Mouse (Mus musculus): Measurements from ENCODE around the gene Tmem132b.

Gene Tmem132b

DNA sequence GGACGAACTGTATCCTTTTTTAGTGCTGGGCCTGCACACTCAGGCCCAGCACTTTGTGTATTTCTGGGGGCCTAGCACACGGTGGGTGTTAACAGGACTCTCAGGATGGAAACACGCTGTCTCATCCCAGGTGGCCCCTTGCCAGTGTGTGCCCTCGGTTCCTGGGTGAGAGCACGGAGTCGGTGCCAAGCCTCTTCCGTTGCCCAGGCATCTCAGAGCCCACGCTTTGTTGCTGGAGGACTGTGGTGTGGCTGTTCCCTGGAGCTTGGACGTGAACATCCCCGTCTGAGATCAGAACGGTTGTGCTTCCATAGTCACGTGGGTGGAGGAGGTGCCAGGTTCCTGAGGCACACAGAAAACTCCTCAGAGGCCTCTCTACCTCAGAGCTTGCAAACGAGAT lies 47.1 kb downstream of the Tmem132b start:
- DNase-seq (ENCODE audit: low spot score in 2 of 2), result peak; percentile 77 to 80

DNA sequence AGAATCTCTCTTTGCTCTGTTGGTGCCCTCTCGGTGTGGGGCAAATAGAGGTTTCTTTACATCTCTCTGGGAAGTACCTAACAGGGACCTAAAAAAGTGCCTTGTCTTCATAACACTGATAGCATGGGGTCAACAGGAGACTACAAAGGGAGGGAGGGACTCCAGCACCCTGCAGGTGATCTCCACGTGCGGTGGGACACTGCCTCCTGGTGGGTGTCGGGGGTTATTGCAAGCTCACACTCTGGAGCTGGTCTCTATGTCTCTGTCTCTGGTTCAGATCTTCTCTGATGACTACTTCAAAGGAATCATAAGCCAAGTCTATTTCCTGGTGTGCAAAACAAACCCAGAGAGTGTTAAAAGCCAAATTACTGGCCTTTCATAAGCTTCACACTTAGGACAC lies 47.6 kb downstream of the Tmem132b start:
- DNase-seq (ENCODE audit: low spot score in 2 of 2), result no peak

GRCm38 (mm10) chr5:125583298-125583697 lies 51.7 kb downstream of the Tmem132b start:
- DNase-seq (ENCODE audit: low spot score in 2 of 2), result no peak

DNA sequence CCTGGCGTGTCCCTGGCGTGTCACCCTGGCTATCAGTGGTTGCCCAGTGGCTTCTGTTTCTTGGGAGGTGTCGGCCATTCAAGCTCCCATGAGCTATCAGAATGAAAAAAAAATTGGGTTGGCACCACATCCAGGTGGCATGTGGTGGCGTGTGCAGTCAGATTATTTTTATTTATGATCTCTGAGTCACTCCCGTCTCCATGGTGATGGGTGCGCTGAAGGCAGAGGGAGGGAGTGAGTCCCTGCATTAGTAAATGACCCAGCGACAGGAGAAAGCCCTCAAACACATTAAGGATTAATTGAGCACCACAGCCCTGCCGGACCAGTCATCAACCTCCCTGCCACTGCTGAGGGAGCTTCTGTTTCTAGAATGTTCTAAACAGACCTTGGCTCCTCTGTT lies 52.3 kb downstream of the Tmem132b start:
- DNase-seq (ENCODE audit: low spot score in 2 of 2), result peak; percentile 49 to 58

DNA sequence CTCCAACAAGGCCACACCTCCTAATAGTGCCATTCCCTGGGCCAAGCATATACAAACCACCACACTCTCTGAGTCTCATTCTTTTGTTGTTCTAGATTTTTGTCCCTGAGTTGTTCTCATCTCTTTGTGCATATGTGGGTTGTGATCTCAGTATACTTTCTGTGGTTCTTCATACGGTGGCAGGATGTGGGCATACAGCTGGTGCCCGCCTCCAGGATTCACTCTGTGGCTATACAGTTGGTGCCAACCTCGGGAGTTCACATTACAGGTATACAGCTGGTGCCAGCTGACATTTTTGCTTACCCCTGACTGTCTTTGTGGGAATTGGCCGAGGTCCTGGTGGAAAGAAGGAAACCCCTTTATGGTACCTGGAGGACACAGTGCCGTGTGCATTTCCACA lies 53.6 kb downstream of the Tmem132b start:
- no peak for DNase-seq (ENCODE audit: low spot score in 2 of 2)

- DNase-seq (ENCODE audit: low spot score in 2 of 2), result no peak
These were observed 56.6 kb downstream of the Tmem132b start for GRCm38 (mm10) chr5:125588203-125588602.

DNA sequence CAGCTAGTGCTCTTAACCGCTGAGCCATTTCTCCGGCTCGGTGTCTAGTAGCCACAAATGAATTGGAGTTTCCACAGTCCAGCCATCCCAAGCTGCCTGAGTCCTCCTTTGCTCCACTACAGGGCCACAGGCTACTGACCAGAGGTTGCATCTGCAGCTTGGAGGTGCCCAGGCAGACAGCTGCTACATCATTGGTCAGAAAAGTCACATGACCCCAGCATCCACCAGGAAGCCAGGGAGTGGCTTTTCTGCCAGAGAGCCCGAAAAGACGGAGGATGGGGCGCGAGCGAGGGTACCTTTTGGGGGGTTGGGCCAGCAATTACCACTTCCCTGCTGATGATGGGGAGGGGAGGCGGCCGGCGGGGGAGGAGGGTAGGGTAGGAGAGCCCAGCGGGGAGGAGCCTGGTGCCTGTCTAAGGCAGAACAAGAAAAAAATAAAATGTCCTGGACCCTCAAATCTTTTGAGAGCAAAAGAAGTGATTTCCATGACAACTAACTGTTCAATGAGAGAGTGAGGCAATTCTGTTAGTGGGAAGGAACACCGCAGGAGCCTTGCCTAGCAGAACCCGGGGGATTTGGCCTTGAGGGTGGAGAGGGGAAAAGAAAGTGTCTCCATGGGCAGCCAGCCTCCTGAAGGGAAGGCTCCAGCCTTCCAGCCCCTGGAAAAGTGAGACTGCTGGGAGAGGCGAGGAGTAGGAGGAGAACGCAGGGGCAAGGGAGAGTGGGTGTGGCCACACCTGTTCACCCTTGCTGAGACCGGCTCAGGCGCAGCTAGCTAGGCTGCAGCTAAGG lies 57.5 kb downstream of the Tmem132b start:
- no peak for DNase-seq (ENCODE audit: low spot score in 2 of 2)

GRCm38 (mm10) chr5:125598056-125598455 lies 66.5 kb downstream of the Tmem132b start:
- no peak for DNase-seq (ENCODE audit: low spot score in 2 of 2)

DNA sequence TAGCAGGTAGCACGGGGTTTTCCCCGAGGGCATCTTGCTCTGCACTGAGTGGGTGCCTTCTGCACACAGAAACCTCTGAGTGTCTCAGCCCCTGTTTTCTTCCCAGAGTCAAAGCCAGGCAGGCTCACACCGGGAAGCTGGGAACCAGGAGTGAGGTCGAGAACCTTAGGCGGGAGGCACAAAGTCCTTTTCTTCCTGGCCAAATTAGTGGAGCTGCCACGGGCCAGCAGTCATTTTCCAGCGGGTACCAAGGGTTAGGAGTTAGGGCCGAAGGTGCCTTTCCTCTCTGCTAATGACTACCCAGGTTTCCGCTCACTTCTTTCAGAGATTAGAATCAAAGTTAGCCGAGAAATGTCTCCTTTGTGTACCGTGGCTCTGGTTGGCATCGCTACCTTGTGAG lies 75.6 kb downstream of the Tmem132b start:
- DNase-seq (ENCODE audit: low spot score in 2 of 2), result no peak

DNA sequence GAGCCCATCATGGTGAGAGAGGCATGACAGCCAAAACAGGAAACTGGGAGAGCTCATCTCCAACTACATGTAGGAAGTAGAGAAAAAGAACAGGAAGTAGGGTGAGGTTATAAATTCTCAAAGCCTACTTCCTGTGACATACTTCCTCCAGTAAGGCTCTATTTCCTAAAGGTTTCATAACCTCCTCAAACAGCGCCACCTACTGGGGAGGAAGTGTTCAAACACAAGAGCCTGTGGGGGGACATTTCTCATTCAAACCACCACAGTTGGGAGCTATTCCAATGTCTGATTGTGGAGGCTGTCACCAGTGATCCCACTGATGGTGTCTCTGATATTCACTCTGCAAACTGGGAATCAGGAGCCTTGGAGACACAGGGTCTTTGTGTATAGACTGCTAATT lies 78.4 kb downstream of the Tmem132b start:
- DNase-seq (ENCODE audit: low spot score in 2 of 2), result no peak

GRCm38 (mm10) chr5:125612460-125612859 lies 80.9 kb downstream of the Tmem132b start:
- no peak for DNase-seq (ENCODE audit: low spot score in 2 of 2)

GRCm38 (mm10) chr5:125613136-125613535 lies 81.6 kb downstream of the Tmem132b start:
- DNase-seq (ENCODE audit: low spot score in 2 of 2), result no peak

GRCm38 (mm10) chr5:125614348-125614747 lies 82.8 kb downstream of the Tmem132b start:
- no peak for DNase-seq (ENCODE audit: low spot score in 2 of 2)

DNA sequence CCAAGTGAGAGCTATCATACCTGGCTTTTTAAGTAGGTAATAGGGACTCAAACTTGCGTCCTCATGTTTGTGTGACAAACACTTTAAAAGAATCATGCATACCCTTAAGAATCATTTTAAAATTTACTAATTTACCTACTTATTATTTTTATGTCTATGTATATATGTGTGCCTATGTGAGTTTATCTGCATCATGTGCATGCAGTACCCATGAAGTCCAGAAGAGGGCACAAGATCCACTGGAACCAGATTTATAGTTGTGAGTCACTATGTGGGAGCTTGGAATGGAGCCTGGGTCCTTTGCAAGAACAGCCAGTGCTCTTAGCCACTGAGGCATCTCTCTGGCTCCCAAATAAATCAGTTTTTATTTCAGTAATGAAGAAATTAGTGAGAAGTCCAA lies 85.5 kb downstream of the Tmem132b start:
- no peak for DNase-seq (ENCODE audit: low spot score in 2 of 2)

DNA sequence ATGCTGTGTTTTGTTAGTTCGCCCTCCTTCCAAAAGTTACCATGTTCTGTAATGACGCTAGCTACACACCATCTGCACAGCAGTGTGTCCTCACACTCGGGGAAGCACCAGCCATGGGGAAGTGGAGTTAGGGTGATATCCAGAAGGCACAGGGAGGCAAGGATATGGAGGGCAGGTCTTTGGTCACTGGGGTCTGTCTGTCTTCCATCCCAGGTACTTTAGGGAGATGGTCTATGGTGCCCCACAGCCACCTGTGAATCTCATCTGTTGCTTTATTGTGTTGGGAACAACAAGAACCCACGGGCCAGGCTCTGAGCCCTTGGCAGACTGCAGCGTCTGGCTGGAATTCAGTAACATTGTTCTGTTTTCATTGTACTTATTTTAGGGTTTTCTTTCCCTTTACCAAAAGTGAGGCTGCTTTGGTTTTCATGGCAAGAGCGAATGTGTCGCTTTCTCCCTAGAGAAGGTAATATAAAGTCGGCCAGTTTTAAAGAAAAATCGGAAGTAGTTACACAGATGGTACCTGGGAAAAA lies 96.3 kb downstream of the Tmem132b start:
- no peak for DNase-seq (ENCODE audit: low spot score in 2 of 2)

DNA sequence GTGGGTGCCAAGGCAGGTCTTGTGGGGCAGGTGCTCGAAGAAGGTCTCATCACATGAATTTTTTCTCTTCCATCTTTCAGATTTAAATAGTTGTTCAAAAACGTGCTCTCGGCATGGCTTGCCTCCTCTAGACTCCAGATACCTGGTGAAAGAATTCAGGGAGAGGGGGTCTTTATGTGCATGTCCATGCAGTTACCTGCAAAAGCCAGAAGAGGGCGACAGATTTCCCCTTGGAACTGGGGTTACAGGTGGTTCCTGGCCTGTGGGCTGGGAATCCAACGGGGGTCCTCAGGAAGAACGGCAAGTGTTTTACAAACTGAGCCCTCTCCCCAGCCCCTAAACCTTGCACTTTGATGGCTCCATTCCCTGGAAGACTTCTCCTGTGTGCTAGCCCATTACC lies 103.1 kb downstream of the Tmem132b start:
- no peak for DNase-seq (ENCODE audit: low spot score in 2 of 2)

DNA sequence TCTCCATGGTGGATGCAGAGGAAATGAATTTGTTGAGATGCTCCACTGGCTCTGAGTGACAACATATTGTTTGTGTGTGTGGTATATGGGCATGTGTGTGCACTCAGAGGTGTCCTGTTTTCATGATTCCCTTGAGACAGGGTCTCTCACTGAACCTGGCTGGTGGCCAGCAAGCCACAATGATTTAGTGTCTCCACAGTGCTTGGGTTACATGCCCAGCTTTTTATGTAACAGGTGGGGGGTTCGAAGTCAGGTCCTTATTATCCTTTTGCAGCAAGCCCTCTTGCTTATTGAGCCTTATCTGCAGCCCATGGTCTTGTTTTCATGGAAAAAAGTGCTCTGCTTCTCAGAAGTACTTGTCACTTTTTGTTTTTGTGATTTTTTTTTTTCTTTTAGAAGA lies 109.4 kb downstream of the Tmem132b start:
- DNase-seq (ENCODE audit: low spot score in 2 of 2), result no peak

GRCm38 (mm10) chr5:125641531-125642147 lies 110.1 kb downstream of the Tmem132b start:
- DNase-seq (ENCODE audit: low spot score in 2 of 2), result peak in 1 of 2 experiments; percentile 27

- no peak for DNase-seq (ENCODE audit: low spot score in 2 of 2)
These were observed 116.7 kb downstream of the Tmem132b start for GRCm38 (mm10) chr5:125648236-125648635.

DNA sequence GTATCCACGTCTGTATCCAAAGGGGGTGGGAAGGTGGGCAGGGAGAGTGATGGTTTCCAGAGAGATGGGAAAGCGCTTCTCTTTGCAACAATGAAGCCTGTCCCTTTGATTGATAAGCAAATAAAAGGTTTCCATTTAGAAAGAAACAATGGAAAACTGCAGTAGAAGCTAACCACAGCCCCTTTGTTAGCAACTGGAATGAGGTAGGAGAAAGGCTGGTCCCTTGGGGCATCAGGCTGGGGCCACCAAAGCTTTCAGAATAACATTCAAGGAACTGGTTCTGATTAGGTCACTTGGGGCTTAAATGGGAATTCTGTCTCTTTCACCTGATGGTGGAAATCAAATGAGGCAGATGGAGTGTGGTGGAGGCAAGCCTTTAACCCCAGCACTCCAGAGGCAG lies 118.4 kb downstream of the Tmem132b start:
- DNase-seq (ENCODE audit: low spot score in 2 of 2), result no peak

- peak in 1 of 2 experiments; percentile 23 for DNase-seq (ENCODE audit: low spot score in 2 of 2)
These were observed 126.5 kb downstream of the Tmem132b start for GRCm38 (mm10) chr5:125658101-125658500.

DNA sequence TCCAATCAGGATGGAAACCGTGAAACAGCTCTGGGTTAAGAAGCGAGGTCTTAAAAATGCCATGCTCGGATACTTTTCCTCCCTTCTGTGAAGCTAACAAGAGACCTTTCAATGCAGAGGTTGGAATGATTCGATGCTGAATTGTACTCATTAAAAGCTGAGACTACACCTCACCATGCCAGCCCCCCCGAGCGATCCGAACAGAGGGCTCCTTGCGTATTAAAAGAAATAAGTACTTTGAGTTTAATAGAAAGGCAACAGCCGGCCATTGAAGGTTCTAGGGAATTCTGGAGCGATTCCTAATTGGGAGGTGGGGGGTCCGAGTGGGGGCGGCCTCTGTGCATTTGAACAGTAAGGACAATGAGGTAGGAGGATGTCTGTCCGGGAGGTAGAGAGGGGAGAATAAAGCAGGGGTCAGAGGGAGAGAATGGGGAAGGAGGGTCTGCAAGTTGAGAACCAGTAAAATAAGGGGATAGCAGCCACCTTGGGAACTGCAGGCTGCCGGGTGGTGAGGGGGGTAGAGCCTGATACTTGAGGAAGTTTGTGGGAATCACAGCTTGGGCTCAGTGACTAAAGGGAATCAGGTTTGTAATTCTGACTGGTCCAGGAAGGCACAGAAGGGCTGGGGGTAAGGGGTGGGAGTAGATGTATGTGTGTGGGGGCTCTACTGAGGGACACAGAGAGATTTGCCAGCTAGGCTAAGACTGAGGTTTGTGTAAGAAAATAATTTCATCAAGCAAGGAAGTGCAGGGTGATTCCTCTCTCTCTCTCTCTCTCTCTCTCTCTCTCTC lies 127.6 kb downstream of the Tmem132b start:
- no peak for DNase-seq (ENCODE audit: low spot score in 2 of 2)

All from right cerebral cortex, postnatal 36 days (tissue).